Mouse (Mus musculus) thymus, postnatal 0 days (tissue): Measurements from ENCODE around the gene Omp. TPM values are rescaled to one million over a fixed set of nuclear protein-coding genes. Genes with fewer than 3 reads are reported as not detected.

Experiments
- DNase-seq: peaks from one replicate; pipeline ENCODE4 v3.0.0-alpha.2; 2015; ENCODE audit warnings: low spot score
- polyA plus RNA-seq: library from polyadenylated mRNA; unstranded; fragments of >200 nt; fragmentation: Nextera tagmentation; extraction: Ambion mirVana; gene quantifications from 2 replicates; pipeline ENCODE4 v1.2.1, GENCODE M21; 2015

Omp gene
- polyA plus RNA-seq, 1 experiment from 2014 or later: 0.70 TPM

DNA sequence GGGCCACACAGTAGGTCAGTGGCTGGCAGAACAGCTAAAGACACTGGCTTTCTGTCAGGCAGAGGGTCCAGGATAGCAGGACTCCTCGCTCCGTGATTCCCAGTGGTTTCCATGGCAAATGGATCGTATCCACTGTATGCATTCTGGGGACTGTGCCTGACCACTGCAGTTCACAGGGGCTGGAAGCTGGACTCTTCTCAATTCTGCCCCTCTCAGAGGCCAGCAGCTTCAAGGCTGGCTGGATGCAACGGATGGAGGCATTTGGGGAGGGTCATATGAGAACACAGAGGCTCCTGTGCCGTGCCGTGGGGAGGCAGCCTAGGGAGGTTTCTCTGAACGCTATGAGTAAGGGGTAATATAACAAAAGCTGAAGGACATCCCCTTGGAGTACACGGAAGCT, 3.1 kb downstream of the Omp start:
- no peak for DNase-seq

GRCm38 (mm10) chr7:98141206-98141605, 4.1 kb downstream of the Omp start:
- DNase-seq: peak; percentile 21

GRCm38 (mm10) chr7:98140597-98140996, 4.7 kb downstream of the Omp start:
- DNase-seq: no peak

DNA sequence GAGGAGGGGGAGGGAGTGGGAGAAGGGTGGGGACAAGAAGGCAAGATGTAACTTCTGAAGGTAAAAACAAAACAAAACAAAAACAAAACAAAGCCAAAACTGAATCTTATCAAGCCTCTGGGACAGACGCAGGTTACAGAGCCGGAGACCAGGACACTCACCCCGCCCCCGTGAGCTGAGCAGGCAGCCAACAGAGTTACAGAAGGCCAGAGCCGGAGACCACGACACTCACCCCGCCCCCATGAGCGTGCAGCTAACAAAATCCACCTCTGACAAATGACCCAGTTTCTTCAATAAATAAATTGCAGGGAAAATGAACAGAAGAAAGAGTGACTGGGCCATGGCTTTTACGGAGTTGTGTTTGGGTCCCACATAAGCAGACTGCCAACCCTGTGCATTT, 6.1 kb downstream of the Omp start:
- no peak for DNase-seq

GRCm38 (mm10) chr7:98137995-98138394, 7.3 kb downstream of the Omp start:
- DNase-seq: no peak

GRCm38 (mm10) chr7:98137583-98137982, 7.7 kb downstream of the Omp start:
- DNase-seq: no peak

DNA sequence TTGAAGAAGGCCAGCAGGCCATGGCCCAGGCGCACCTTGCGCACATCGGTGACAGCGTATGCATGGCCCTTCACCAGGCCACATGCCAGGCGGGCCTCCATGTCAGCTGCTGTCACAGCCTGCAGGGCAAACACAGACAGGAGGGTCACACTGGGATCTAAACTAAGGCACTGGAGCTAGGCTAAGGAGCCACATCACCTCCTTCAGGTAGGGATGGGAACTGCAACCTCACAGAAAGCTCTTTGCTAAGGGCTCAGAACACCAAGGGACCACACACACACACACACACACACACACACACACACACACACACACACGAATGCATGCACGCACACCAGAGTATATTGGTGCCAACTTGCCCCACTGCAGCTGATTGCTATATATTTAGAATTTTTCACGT, 13.6 kb downstream of the Omp start:
- DNase-seq: peak; percentile 10

DNA sequence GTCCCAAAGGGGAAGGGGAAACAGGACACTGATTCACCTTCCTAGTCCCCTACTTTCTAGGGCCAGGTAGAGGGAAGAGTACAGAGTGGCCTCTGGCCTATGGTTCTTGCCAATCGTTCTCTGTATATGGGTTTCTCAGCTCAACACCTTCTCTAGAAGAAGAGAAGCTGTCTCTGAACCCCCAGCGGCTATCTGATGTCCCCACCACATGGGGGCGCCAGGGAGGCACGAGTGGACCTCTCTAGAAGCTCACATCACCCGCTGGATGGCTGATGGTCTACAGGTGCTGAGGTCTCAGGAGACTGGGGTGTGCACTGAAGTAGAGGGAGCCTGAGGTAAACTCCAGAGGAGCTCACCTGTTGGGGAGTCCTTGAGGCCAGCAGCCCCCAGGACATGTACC, 19.8 kb downstream of the Omp start:
- peak; percentile 58 for DNase-seq

GRCm38 (mm10) chr7:98124701-98125100, 20.6 kb downstream of the Omp start:
- DNase-seq: no peak

DNA sequence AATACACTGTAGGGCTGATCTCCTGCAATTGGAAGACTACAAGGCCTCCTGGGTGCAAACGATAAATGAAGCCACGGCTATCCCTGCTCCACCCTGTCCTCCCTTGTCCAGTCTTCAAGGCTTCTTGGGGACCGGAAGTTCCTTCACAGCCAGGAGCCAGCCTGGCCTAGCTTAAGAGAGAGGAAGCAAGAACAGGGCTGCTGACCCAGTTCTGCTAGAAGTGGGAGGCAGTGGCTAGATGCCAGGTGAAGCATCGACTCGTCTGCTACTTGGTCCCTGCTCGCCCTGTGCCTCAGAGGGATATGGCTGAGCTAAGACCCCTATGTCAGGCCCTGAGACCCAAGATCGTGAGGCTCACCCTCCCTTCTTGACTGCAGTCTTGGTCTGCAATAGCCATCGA, 23.6 kb downstream of the Omp start:
- DNase-seq: no peak

DNA sequence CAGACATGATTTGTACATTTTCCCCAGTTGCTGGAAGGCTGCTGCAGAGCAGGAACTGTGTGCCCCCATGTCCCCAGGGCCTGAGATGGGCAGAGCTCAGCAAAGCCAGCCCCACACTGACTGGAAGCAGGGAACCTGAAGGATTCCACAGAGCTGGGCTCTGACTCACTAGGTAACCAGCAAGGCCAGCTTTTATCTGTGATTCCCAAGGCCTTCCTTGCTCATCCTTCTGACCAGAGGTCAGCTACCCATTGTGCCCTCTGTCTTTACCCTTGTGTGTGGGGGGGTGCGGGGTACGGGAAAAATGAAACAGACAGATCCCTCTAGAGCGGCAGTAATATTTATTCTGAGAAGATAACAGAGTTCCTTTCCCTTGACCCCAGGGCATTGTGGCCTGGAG, 24.1 kb downstream of the Omp start:
- DNase-seq: no peak

GRCm38 (mm10) chr7:98120325-98120724, 25.0 kb downstream of the Omp start:
- peak; percentile 77 for DNase-seq

DNA sequence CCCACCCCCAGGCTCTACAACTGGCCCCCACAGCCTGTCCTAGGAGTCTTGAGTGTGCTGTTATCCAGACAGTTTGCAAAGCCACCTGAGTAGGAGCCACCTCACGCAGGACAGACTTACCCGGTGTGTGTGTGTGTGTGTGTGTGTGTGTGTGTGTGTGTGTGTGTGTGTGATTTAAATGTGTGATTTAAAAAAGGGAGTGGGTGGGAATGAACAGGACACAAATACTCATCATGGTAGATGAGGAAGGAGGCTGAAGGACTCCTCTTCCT, 25.4 kb downstream of the Omp start:
- no peak for DNase-seq

- DNase-seq: no peak
These were observed 25.9 kb downstream of the Omp start, which contains the start of gene Myo7a for GRCm38 (mm10) chr7:98119179-98119960. TSS of gene Myo7a (minus strand) at chr7:98119524.

DNA sequence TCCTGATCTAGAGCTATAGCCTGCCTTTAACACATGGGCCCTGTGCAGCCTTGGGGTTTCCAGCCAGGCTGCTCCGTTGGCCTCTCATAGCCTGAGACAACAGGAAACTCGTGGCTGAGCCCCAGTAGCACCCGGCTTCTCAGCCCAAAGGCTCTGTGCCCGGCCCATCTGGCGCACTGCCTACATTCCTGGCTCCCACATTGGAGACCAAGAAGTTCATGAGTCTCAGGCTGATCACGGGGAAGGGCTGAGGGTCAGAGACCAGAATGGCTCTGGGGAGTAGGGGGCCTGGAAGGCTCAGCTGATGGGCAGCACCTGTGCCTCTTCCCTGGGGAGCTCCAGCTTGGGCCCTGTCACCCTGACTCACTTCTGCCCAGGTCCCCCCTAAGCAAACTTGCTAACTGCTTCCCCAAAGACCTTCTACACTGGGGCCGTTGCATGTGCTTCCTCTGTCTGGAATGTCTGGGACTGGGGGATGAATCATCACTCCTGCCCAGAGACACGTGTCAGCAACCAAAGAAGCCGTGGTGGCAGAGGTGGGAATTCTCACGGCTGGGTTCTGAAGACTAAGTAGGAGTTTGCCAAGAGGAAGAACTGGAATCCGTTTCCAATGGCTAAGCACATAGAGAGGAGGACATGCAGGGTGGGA, 28.2 kb downstream of the Omp start:
- DNase-seq: no peak

GRCm38 (mm10) chr7:98114656-98115055, 30.6 kb downstream of the Omp start:
- DNase-seq: no peak

GRCm38 (mm10) chr7:98111233-98111632, 34.1 kb downstream of the Omp start:
- no peak for DNase-seq

DNA sequence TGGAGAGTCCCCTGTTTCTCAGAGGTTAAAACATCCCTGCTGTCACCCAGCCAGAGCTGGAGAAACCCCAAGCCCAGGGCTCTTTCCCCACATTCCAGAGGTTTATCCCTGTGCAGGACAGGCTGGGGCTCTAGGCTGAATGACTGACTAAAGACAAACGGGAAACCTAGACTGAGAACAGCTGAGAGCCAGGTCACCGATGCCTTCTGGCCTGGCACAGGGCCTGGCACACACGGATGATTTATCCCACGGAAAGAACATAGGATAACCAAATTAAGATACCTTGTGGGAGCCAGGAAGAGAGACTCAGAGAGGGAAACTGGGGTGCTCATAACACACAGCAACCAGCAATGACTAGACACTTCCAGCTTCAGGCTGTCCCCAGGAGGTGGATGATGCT, 35.5 kb downstream of the Omp start:
- DNase-seq: no peak

- DNase-seq: peak; percentile 33
These were observed 36.5 kb downstream of the Omp start for GRCm38 (mm10) chr7:98108636-98109430.

- DNase-seq: no peak
These were observed 39.0 kb downstream of the Omp start for GRCm38 (mm10) chr7:98106272-98106671.

DNA sequence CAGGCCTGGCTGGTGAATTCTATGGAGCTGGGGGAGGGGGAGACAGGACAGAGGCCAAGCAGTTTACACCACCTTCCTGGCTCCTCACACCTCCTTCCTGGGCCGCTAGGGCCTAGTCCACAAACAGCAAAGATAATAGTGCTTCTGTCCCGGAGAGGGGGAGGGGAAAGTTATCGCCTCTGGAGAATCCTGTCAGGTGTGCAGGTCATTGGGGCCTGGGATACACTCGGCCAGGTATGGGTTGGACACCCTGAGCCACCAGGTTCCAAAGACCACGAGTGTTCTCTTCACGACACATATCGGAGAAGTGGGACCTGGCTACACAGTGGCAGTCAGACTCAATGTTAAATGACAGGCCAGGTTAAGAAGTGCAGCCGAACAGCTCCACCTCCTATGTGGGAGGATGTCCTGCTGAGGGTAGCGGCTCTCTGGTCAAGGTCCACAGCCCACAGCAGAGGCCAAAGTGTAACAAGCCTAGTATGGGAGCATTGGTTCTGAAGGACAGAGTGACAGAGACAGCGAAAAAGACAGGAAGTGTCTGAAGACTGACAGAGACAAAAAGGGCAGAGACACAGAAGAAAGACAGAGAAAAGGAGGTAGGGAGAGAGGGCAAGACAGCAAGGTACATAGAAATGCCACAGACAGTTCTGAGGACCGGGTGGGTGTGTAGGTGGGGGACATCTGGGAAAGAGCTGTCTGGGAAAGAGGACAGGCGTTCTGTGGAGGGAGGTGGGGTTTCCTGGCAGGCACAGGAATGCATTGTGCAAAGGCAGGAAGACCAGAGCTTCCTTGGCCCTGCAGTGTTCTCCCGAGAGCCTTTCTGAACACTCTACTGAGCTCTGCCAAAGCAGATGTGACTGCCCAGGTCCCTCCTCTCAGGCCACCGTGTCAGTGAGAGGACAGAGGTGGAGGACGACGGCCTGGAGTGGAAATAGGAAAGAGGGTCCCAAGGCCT, 40.5 kb downstream of the Omp start:
- no peak for DNase-seq
